Mouse (Mus musculus) neural tube, embryonic 11.5 days (tissue): Measurements from ENCODE around the gene Tjp2. TPM values are rescaled to one million over a fixed set of nuclear protein-coding genes. Genes with fewer than 3 reads are reported as not detected.

ENCODE experiments used
- ATAC-seq: fragments of 200-750 bp; cut with Nextera tagmentation; 2 replicates; pipeline ENCODE4 v1.8.0; 2017; ENCODE audit warnings: moderate number of reproducible peaks, mild to moderate bottlenecking, moderate TSS enrichment, moderate library complexity; ENCODE audit not compliant: insufficient read depth, low FRiP score, low TSS enrichment
- DNase-seq: peaks from one replicate; pipeline ENCODE4 v3.0.0-alpha.2; 2015; ENCODE audit warnings: low spot score
- H3K27ac ChIP-seq: fragments of 300-500 bp; sonication (generic); 2 replicates; pipeline ENCODE4 v1.5.1; 2014; ENCODE audit warnings: low read depth, mild to moderate bottlenecking, low read length
- H3K27me3 ChIP-seq: fragments of 300-500 bp; sonication (generic); 2 replicates; pipeline ENCODE4 v1.6.1; 2014; ENCODE audit warnings: mild to moderate bottlenecking, low read length, mixed read lengths; ENCODE audit not compliant: control insufficient read depth, insufficient read depth
- H3K36me3 ChIP-seq: fragments of 300-500 bp; sonication (generic); 2 replicates; pipeline ENCODE4 v1.6.1; 2014; ENCODE audit warnings: mild to moderate bottlenecking, low read length, moderate library complexity, mixed read lengths; ENCODE audit not compliant: control insufficient read depth, insufficient read depth
- H3K4me1 ChIP-seq: fragments of 300-500 bp; sonication (generic); 2 replicates; pipeline ENCODE4 v1.6.1; 2014; ENCODE audit warnings: low read length, mixed read lengths; ENCODE audit not compliant: control insufficient read depth, insufficient read depth
- H3K4me2 ChIP-seq: fragments of 300-500 bp; sonication (generic); 2 replicates; pipeline ENCODE4 v1.6.1; 2014; ENCODE audit warnings: low read depth, mild to moderate bottlenecking, moderate library complexity
- H3K4me3 ChIP-seq: fragments of 300-500 bp; sonication (generic); 2 replicates; pipeline ENCODE4 v1.5.1; 2014; ENCODE audit warnings: low read depth, low read length
- H3K9ac ChIP-seq: fragments of 300-500 bp; sonication (generic); 2 replicates; pipeline ENCODE4 v1.6.1; 2014; ENCODE audit warnings: mild to moderate bottlenecking, low read length
- H3K9me3 ChIP-seq: fragments of 300-500 bp; sonication (generic); 2 replicates; pipeline ENCODE4 v1.6.1; 2016; ENCODE audit warnings: low read length; ENCODE audit not compliant: control insufficient read depth
- WGBS: fragments of 180-500 bp; shearing (Covaris S2); extraction: QIAGEN DNeasy Blood & Tissue Kit; methylation state at CpG from one replicate; pipeline ENCODE4 v1.1.7; 2014; 5-methylcytosine and 5-hydroxymethylcytosine counted together
- polyA plus RNA-seq: library from polyadenylated mRNA; unstranded; fragments of >200 nt; fragmentation: Nextera tagmentation; extraction: Ambion mirVana; gene quantifications from 2 replicates; pipeline ENCODE4 v1.2.1, GENCODE M21; 2014

Tjp2 gene
- polyA plus RNA-seq, 1 experiment from 2014 or later: 31.9 TPM

DNA sequence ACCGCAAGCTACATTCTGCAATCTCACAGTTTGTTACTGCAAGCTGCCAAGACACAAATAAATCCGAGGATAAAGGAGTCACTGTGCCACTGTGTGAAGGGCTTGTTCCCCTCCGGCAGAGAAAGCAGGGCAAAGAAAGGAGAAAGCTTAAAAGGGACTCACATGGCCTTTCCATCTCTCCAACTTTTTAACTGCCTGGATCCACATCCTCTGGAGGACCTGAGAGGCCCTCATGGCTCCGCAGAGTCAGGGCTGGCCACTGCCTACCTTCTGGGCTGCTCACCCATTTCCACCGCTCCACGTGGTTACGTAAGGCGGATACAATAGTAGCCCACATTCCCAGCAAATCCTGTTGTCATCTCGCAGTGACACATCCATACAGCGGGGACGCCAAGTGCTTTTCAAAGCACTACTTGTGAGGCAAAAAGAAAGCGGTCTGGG is 82.2 kb downstream of the Tjp2 start:
- 81% methylated on average over 12 of the region's 12 CpGs for WGBS
- H3K4me2 ChIP-seq: no peak overlapping the region
- H3K27ac ChIP-seq: no peak overlapping the region
- H3K9ac ChIP-seq: no peak overlapping the region
- H3K36me3 ChIP-seq: no peaks in the 10 kb centered on the region
- DNase-seq (no peak), ATAC-seq (no peak)
- 0 out of 2 replicates have a peak, but pooled peaks cover 3% of the 10 kb centered on the region for H3K4me1 ChIP-seq
- no peaks in the 10 kb centered on the region for H3K27me3 ChIP-seq
- H3K9me3 ChIP-seq: no peaks in the 10 kb centered on the region
- no peak overlapping the region for H3K4me3 ChIP-seq

- no peak overlapping the region for H3K9ac ChIP-seq
- H3K4me2 ChIP-seq: no peak overlapping the region
- no peaks in the 10 kb centered on the region for H3K27me3 ChIP-seq
- ATAC-seq (no peak), DNase-seq (no peak)
- H3K4me3 ChIP-seq: no peak overlapping the region
- H3K9me3 ChIP-seq: no peaks in the 10 kb centered on the region
- WGBS: 70% methylated on average over 3 of the region's 3 CpGs
- H3K36me3 ChIP-seq: no peaks in the 10 kb centered on the region
- no peak overlapping the region for H3K27ac ChIP-seq
- H3K4me1 ChIP-seq: 0 out of 2 replicates have a peak, but pooled peaks cover 3% of the 10 kb centered on the region
Observed at GRCm38 (mm10) chr19:24140298-24140697, 84.5 kb downstream of the Tjp2 start.

DNA sequence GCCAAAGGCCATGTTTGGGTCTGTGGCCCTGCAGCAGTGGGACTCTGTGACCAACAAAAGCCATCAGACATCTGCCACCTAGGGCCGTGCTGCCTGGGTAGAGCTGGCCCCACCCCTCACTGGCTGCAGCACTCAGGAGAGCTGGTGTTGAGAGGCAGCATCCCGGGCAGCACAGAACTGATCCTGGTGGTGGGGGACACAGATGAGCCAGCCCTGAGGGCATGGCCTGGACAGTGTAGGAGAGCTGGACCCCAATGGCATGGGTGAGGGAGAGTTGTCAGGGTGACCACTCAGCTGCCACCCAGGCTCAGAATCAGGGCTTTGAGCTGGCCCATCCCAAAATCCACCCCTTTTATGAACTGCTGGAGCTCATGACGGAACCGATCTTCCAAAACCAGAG is 87.4 kb downstream of the Tjp2 start:
- Histone ChIP-seq H3K9me3 (no peaks in the 10 kb centered on the region), H3K9ac (no peak overlapping the region), H3K4me3 (no peak overlapping the region), H3K4me2 (no peak overlapping the region), H3K36me3 (no peaks in the 10 kb centered on the region), H3K4me1 (peaks cover 6% of the 10 kb centered on the region; the same call in 1 of the 2 replicates), H3K27ac (no peak overlapping the region), H3K27me3 (no peaks in the 10 kb centered on the region)
- DNase-seq (no peak), ATAC-seq (no peak)
- 80% methylated on average over 4 of the region's 4 CpGs for WGBS

- ATAC-seq: 0 out of 2 replicates have a peak, but pooled peaks have one; percentile 65
- peak; percentile 48 for DNase-seq
- H3K4me2 ChIP-seq: peak overlapping the region; percentile 31
- H3K9me3 ChIP-seq: no peaks in the 10 kb centered on the region
- no peak overlapping the region for H3K27ac ChIP-seq
- peaks cover 3% of the 10 kb centered on the region; the same call in 1 of the 2 replicates for H3K4me1 ChIP-seq
- no peaks in the 10 kb centered on the region for H3K27me3 ChIP-seq
- H3K9ac ChIP-seq: no peak overlapping the region
- WGBS: 41% methylated on average over 10 of the region's 10 CpGs
- H3K36me3 ChIP-seq: peaks cover 6% of the 10 kb centered on the region; the same call in 1 of the 2 replicates
- H3K4me3 ChIP-seq: peak overlapping the region; percentile 16; the same call in 1 of the 2 replicates
Observed at GRCm38 (mm10) chr19:24134991-24135390, 89.8 kb downstream of the Tjp2 start.

GRCm38 (mm10) chr19:24134144-24134911 is 90.5 kb downstream of the Tjp2 start:
- Histone ChIP-seq H3K4me1 (peaks cover 3% of the 10 kb centered on the region; the same call in 1 of the 2 replicates), H3K9ac (no peak overlapping the region), H3K9me3 (no peaks in the 10 kb centered on the region), H3K36me3 (peaks cover 8% of the 10 kb centered on the region), H3K4me3 (peak overlapping the region; percentile 16; the same call in 1 of the 2 replicates), H3K27ac (no peak overlapping the region), H3K4me2 (peak overlapping the region; percentile 31), H3K27me3 (no peaks in the 10 kb centered on the region)
- DNase-seq (peak; percentile 59), ATAC-seq (peak; percentile 31; the same call in 1 of the 2 replicates)
- WGBS: 74% methylated on average over 16 of the region's 16 CpGs

DNA sequence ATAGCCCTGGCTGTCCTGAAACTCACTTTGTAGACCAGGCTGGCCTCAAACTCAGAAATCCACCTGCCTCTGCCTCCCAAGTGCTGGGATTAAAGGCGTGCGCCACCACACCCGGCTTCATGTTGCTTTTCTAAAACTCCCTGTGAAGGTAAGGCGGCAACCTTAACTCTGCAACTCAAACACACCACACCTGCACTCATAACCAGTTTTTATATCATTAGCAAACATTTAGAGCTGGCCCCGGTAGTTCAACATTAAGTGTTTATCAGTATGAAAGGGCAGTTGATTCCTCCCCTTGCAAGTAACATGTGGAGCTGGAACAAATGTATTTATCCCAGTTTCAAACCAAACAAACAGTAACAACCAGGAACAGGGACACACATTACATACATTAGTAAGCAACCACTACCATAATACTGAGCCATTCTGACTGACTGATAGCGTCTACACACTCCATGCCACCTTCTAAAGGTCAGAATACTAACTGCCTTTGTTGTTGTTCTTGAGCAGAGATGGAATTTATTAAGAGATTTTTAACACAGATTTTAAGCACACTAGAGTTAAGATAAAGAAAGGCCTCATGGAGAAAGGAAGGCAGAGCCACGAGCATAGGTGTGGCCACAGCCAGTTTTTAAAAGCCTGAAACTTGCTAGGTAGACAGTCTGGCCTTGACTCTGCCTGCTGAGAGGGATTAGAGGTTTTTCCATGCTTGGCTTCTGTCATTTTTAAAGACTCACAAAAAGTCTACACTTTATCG is 101.1 kb downstream of the Tjp2 start:
- WGBS: 96% methylated on average over 8 of the region's 8 CpGs
- DNase-seq: no peak
- H3K27me3 ChIP-seq: no peaks in the 10 kb centered on the region
- ATAC-seq: no peak
- H3K9ac ChIP-seq: no peak overlapping the region
- no peaks in the 10 kb centered on the region for H3K4me1 ChIP-seq
- no peaks in the 10 kb centered on the region for H3K36me3 ChIP-seq
- no peak overlapping the region for H3K4me2 ChIP-seq
- H3K9me3 ChIP-seq: no peaks in the 10 kb centered on the region
- no peak overlapping the region for H3K27ac ChIP-seq
- no peak overlapping the region for H3K4me3 ChIP-seq

GRCm38 (mm10) chr19:24123087-24123486 is 101.7 kb downstream of the Tjp2 start:
- WGBS: 88% methylated on average over 6 of the region's 6 CpGs
- no peak for DNase-seq

DNA sequence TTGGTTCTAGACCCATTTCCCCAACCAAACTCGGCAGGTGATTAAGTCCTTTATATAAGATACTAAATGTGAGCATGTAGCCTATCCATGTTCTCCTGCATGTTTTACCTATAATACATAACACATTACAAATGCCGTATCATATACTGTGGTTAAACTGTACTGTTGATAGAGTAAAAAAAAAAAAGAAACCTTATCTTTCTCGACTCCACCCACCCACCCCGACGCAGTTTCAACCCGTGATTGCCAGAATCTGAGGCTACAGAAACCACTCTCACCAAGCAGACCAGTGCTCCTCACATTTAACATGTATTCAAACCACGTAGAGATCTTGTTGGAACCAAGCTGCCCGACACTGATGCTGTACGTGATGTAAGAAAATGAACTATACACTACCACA is 102.2 kb downstream of the Tjp2 start:
- no peaks in the 10 kb centered on the region for H3K36me3 ChIP-seq

More at GRCm38 (mm10) chr19:24123087-24123486, 101.7 kb downstream of the Tjp2 start:
- no peaks in the 10 kb centered on the region for H3K9me3 ChIP-seq
- H3K9ac ChIP-seq: no peak overlapping the region
- H3K4me1 ChIP-seq: no peaks in the 10 kb centered on the region
- no peak for ATAC-seq
- no peak overlapping the region for H3K27ac ChIP-seq
- no peaks in the 10 kb centered on the region for H3K27me3 ChIP-seq
- no peak overlapping the region for H3K4me2 ChIP-seq
- H3K4me3 ChIP-seq: no peak overlapping the region
- no peaks in the 10 kb centered on the region for H3K36me3 ChIP-seq

More for the DNA sequence above, 102.2 kb downstream of the Tjp2 start:
- H3K27me3 ChIP-seq: no peaks in the 10 kb centered on the region
- ATAC-seq: no peak
- H3K9me3 ChIP-seq: no peaks in the 10 kb centered on the region
- 93% methylated on average over 9 of the region's 9 CpGs for WGBS
- H3K9ac ChIP-seq: no peak overlapping the region
- no peak overlapping the region for H3K4me2 ChIP-seq
- no peak overlapping the region for H3K4me3 ChIP-seq
- DNase-seq: no peak
- H3K4me1 ChIP-seq: no peaks in the 10 kb centered on the region
- no peak overlapping the region for H3K27ac ChIP-seq
